Mouse (Mus musculus) CD4-positive helper T cell, adult 2 months (primary cell): ENCODE data around the gene Gmcl1.

Source experiments
- DNase-seq: peaks from one replicate; pipeline ENCODE4 v3.0.0-alpha.2; 2012; ENCODE audit warnings: low read depth, missing footprints, low spot score

Gene Gmcl1

DNA sequence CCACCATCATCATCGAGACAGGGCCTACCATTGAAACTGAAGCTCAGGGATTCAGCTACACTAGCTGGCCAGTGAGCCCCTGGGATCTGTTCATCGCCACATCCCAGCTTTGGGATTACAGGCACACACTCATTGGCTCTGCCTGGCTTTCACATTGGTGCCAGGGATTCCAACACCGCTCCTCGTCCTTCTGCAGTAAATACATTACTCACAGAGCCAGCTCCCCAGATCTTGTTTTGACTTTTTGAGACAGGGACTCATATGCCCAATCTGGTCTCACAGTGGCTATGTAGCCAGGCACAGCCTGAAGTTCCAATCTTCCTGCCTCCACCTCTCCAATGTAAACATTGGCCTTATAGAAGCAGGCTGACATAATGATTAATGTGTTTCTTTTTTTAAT is 3.1 kb upstream of the Gmcl1 start:
- DNase-seq: no peak

DNA sequence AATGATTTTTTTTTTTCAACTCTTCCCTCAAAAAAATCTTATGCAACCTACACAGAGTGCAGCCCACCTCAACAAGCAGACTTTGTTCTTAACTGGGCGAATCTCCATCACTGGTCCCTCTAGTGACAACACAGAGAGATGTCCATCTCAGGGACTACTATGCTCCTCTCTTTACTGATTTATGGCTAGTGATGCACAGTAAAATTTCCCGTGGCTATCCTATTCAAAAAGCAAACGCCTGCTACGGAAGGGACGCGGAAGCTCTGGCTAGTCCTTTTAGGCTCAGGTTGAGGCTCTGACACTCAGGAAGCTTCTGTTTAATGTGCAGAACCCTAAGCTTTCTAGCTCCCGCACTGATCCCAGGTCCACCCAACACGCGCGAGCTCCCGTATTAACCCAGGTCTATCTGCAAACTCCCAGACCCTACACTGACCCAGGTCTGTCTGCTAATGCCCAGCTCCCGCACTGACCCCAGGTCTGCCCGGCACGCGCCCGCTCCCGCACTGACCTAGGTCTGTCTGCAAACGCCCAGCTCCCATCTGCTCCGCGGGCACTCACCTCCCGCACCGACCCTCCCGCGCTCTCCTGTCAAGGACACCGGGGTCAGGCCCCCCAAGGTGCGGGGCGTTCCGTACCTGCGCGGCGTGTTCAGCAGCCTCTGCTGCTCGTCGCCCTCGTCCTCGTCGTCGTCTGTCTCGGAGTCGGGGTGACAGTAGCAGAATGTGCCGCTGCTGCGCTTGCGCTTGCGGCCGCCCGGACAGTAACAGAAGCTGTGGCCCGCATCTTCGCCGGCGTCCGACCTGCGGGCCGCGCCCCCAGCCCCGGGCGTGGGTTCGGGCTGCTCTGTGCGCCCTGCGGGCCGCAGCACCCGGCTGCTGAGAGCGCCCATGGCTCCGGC is 658 bp downstream of the Gmcl1 start:
- peak; percentile 20 for DNase-seq

DNA sequence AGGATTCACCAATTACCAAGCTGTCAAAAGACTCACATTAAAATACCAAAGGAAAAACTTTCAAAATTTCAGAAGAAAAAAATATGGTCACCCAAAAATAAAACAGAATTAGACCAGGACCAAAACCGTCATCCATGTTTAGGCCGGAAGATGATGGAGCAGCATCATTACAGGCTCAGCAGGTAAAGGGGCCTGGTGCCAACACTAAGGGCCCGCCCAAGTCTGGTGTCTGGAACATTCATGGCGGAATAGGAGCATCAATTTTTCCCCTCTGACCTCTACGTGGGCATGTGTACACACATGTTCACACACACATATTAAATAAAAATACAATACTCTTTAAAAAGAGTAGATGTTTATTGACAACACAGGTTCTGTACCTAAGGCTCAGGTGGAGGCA is 4.5 kb downstream of the Gmcl1 start:
- DNase-seq: no peak

DNA sequence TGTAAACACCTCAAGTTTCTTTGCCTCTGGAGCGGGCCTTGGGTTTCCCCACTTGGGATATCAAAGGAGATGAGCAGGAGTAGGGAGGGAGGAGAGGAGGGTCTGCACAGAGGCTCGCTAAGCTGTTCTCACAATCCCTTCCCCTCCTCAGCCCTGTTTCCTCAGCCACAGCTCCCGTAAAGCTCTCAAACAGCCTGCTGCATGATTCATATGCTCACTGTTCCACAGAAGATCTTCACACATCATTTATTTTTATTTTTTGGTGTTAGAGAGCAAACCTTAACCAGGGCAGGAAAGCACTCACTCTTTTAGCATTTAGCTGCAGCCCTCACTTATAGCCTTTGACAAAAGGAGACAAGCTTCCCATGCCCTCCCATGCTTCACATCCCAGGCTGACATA is 11.2 kb downstream of the Gmcl1 start:
- DNase-seq: no peak

DNA sequence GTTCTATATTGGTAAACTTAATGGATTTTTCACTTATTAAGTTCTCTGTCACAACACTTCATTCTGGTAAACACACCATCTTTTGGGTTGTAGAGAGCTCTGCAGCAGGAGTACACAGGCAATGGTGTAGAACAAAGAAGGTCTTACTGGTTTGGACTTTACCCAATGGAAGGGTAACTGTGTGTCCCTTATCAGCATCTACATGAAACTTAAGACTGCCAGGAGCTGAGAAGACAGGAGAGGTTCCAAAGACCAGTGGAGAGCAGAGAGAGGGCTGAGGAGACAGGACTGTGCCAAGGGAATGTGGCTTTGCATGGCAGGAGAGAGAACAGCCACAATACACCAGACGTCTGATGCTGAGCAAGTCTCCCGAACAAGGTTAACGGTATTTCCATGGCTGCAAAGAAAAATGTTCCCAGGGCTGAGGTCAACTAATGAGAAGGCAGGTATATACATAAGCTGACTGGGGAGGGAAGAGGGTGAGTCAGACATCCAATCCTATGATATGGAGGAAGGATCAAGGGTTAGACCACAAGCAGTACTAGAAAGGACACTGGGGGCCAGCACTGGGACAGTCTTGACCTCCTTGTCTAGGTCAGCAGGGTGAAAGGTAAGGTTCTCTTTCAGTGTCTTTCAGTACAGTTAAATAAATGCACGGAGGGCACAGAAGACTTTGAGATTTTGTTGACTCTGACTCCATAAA is 25.0 kb downstream of the Gmcl1 start:
- DNase-seq: no peak

DNA sequence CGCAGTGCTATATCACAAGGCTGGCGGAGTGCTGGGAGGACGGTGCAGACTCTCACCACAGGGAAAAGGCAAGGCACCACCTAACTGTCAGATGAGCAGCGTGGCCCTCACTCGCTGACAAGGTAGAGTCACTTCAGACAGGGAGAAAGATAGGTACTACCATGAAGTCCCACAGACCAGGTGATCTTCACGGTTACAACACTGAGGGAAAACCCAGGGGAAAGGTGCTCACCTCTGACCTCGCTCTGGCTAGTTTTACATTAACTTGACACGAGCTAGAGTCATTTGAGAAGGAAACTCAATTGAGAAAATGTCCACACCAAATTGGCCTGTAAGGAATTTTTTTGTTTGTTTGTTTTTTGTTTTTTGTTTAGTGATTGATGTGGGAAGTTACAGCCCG is 30.6 kb downstream of the Gmcl1 start:
- DNase-seq: no peak

DNA sequence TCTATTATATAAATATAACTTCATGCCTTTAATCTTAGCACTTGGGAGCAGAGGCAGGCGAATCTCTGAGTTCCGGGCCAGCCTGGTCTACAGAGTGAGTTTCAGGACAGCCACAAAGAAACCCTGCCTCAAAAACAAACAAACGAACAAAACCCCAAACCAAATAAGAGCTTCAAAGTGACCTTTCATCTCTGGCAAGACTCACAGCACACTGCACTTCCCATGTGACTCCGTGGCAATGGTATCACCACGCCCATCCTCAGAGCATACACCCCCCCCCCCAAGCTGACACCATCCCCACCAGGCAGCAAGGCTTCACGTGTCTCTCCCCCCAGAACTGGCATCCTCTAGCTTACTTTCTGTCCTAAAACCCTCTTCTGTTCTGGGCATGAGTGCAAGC is 35.3 kb downstream of the Gmcl1 start:
- no peak for DNase-seq

DNA sequence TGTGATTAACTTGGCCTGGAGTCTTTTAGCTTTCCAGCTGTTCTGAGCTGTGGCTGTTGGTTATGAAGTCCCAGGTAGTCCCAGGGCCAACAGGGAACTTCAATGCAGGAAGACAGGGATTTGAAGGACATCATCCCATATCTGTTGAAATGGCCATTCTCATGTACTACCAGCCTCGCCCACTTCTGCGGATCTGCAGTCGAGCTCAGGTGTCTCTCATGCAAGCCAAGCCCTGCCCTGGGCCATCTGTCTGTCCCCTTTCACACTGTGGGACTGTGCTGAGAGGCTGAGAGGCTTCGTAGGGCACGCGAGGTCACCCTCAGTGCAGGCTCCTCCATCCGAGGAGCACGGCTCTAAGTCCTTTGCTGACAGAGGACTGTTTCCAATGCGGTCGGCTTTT is 37.0 kb downstream of the Gmcl1 start:
- DNase-seq: no peak

DNA sequence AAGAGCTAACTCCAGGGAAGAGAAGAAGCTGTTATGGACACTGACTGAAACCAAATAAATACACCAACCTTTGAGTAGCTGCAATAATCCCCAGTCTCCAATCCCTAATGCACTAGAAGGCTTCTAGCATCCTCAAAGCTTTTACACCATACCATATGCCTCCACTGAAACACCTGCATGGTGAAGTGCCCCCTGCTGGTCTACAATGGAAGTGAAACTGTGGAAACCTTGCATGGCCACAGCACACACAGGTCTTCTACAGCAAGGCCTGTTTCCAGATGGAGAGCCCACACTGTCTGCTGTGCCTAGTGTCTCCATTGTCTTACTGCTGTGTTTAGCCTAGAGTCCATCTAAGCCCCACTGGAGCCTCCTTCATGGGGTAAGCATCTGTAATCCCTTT is 38.7 kb downstream of the Gmcl1 start:
- DNase-seq: peak; percentile 73

DNA sequence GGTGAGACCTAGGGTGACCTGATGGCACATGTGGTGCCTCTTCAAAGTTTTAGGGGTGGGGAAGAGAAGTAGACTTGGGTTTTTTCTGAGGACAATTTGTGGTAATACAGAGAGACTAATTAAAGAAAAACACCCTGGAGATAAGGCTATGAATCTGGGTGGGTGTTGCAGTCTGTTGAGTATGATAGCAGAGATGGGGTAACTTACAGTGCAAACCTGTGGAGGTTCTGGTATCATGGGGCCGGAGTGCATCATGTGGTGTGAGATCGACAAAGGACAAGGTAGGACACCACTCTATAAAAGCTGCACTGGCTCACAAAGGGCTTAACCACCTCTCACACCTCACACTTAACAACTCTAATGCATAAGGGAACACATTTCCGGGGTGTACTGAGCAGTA is 43.5 kb downstream of the Gmcl1 start:
- no peak for DNase-seq

DNA sequence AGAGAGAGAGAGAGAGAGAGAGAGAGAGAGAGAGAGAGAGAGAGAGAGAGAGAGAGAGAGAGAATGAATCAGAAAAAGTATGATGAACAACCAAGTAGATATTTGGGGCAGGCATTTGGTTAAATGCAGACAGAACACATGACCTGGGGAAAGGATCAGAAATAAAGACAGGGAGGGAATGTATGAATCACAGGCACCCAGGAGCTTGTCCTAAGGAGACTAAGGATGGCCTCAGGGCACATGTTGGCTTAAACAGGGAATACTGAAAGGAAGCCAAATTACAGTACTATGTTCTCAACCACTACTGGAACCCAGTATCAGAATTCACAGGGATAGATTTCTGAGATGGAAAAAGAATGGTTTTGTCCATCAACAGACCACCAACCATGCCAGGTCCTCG is 46.2 kb downstream of the Gmcl1 start:
- DNase-seq: no peak

DNA sequence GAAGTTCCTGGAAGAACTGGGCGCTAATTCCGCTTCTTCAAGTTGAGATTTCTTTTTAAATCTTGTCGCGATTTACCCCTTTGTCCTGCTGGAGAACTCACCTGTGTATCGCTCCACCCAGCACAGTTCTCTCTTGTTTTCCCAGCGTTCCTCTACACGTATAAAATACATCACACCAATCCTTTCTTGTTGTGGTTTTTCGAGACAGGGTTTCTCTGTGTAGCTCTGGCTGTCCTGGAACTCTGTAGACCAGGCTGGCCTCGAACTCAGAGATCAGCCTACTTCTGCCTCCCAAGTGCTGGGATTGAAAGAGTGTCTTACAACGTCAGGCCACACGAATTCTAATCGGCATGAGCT is 48.5 kb downstream of the Gmcl1 start:
- no peak for DNase-seq

DNA sequence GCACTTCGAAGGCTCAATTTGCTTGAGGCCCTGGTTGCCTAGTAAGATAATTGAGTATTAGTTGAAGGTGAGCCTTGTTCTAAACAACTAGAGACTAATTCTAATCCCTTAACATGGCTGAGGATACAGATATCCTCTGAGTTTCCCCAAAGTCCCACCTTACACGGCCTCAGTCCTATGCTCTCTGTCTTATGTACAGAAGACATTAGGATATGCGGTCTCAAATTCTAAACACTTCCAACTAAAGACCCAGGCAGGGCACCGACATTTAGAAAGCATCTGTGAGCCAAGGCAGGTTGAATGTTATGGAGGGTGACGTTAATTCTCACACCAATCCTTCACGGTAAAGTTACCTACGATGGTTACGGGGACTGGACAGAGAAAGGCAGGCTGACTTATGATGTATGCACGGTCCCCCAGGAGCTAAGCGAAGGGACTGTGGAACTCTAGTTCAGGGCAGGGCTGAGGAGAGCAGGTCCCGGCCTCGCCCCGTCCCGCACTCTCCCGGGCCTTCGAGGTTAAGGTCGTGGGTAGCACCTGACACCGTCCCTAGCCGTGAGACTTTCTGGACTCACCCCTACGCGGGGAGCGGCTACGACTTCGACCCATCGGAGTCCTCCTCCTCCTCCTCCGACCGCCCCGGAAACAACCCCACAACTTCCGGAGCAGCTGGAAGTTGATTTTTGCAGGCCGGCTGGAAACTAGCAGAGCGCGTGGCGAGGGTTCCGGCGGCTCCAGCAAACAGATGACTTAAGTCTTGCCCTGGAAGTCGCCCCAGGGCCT is 49.1 kb downstream of the Gmcl1 start, which contains the start of gene Snrnp27:
Gene Snrnp27, minus strand, starts transcription at position 651 of the 783 bp plus-strand sequence.
- peak; percentile 93 for DNase-seq

DNA sequence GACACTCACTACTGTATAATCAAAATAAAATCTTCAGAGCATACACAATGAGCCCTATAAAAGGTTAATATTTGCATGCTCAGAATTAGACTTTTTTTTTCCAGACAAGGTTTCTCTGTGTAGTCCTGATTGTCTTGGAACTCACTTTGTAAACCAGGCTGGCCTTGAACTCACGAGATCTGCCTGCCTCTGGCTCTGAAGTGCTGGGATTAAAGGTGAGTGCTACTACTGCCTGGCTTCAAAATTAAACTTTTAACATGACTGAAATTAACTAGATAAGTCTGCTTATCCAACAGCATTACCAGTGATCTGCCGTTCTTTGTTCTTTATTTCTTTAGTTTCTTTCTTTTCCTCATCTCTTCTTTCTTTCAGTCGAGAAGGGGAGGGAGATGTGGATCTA is 51.9 kb downstream of the Gmcl1 start:
- no peak for DNase-seq

DNA sequence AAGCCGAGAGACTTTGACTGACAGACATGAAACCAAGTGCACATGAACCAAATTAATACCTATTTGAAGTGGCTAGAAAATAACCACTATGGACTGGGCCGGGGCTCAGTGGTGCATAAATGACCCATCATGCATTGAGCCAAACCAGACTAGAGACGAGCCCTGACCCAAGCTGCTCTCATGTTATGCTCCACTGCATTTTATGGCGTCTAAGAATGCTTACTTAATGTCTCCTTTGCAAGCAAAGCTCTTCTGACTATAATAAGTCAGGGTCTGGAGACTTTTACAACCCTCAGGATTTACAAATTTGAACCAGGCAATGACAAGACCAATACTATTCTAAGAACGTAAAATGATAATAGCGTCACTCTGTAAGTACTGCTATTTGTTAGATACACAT is 54.8 kb downstream of the Gmcl1 start:
- DNase-seq: no peak

DNA sequence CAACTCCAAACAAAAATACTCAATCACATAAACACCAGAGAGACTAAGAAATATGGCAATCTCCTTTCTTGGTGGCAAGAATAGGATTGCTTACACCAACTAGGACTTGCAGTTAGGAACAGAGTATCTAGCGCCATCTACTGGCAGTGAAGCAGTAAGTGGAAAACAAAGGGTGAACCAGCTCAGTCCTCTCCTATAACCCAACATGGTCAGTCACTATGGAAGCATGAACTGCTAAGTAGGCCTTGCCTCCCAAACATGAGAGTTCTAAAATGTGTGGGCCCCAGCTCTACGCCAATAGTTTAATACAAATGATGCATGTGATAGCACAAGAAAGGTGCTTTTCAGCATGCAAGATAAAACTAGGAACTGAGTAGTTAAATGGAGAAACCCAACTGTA is 62.3 kb downstream of the Gmcl1 start:
- DNase-seq: peak; percentile 82

DNA sequence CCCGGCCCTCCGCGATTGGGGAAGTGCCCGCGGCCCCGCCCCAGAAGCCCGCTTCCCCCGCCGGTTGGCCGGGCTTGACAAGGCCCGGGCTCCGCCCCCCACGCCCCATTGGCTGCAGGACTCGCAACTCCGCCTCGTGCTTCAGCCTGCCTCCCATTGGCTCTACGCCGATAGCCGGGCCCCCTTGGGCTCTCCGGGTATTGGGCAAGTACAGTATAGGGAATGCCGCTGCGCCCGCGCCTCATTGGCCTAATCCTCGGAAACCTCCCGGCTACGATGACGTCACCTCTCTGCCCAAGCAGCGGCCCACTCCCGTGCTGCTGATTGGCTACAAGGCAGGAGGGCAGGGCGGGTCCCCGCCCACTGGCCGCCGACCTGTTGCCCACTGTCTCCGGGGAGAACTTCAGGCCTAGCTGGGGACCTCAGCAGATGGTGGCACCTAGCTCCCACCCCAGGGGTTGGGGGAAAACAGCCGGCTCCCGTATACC is 63.9 kb downstream of the Gmcl1 start:
- peak; percentile 99 for DNase-seq

DNA sequence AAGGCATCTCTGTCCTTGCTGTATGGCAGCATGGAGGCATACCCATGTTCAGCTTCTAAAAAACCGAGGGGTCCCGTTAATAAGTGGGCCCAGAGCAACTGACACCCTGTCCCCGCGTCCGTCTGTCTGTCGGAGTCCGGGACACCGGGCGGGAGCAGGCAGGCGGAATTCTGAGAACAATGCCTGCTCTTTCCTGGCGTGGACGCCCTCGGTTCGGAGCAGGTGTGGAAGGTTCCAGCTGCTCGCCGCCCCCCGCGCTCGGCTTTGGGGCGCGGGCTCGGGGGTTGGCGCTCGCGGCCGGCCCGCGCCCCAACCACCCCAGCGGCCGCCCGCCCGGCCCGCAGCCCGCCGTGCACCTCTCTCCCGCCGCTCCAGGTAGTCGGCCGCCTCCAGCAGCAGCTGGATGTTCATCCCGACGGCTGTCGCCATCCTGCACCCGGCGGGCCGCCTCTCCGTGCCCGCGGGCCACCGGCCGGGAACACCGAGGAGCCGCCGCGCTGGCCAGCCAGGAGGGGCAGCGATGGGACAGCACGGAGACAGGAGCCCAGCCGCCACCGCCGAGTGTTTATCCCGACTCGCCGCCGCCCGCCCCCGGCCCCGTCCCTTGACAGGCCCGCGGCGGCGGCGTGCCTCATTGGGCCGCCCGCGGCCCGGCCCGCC is 64.5 kb downstream of the Gmcl1 start, which contains the start of gene Mxd1:
Gene Mxd1, minus strand, starts transcription at position 582 of the 660 bp plus-strand sequence.
- DNase-seq: no peak

DNA sequence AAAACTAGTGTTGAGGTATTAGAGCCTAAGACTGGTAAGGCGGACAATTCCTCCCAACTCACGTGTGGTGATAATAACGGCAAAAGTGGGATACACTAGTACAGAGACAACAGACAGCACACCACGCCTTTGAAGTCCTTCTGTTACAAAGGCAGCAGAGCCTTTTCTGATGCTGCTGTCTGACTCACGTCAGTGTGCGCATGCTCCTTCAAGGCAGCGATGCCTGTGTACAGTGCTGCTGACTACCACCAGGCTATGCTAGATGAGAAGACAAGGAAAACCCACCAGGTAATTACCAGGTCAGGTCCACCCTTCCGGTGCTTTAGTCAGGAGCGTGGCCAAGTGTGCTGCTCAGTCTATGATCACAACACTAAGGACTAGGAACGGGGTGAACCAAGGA is 66.1 kb downstream of the Gmcl1 start:
- DNase-seq: no peak

DNA sequence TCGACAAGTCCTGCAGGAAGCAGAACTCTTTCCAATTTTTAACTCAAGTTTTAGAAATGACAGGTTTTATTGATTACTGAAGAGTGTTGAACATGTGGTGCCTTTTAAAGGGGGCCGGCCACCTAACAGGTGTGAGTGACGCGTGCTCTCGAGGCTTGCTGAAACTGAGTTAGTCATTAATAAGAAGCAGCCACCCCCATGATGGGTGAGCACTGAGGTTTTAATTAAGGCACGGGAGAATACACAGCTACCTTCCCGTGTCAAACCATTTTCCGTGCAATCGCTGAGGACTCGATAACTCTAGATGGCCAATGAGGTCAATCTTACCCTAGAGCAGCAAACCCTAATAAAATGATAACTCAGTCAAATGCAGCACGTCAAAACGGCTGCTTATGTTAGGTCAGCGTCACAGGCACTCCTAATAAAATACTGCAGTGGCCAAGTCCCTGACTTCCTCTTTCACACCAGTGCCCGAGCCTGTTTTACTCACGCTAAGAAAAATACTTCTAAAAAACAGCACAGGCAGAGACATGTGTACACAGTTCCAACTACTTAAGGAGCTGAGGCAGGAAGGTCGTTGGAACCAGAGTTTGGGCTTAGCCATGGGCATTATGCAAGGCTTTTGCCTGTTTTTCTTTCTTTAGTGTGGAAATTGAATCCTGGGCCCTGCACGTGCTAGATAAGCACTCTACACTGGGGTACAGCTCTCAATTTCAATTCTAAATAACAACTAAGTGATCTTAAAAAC is 67.4 kb downstream of the Gmcl1 start:
- no peak for DNase-seq

DNA sequence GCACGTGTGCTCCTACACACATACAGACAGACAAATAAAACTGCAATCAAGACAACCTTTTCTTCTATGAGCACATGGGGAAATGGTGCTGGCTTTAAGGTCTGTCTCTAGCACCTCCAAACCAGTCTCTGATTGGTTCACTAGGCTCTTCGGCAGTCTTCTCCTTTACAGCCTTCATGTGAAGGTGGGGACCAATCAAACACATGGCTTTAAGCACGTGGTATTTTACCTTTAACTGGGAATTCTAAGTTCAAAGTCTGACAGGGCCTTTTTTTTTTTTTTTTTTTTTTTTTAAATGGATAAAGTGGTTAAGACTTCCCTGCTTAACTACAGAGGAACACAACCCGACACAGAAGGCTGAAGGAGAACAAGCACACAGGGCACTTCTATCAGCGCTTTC is 68.1 kb downstream of the Gmcl1 start:
- no peak for DNase-seq
